Mouse (Mus musculus): ENCODE results near the gene Asf1a. TPM values are rescaled to one million over a fixed set of nuclear protein-coding genes. Genes with fewer than 3 reads are reported as not detected.

Gene Asf1a
- 50.8 and 54.4 TPM in 2 replicates for polyA plus RNA-seq (2015; fragmentation: Nextera tagmentation; extraction: Ambion mirVana)

GRCm38 (mm10) chr10:53596677-53597120 is at the start of gene Asf1a:
TSS of gene Asf1a (plus strand) at chr10:53596757.

GRCm38 (mm10) chr10:53630339-53630738 is 33.8 kb downstream of the Asf1a start, which contains the start of gene Mcm9:
TSS of gene Mcm9 (minus strand) at chr10:53630439.

Other genes with a start within 250 kb of the Asf1a start
- 3.4 and 3.8 TPM in 2 replicates for gene Cep85l, start 216.8 kb upstream of the Asf1a start, polyA plus RNA-seq (2015; fragmentation: Nextera tagmentation; extraction: Ambion mirVana)
- gene Mcm9, start 33.7 kb downstream of the Asf1a start, polyA plus RNA-seq (2015; fragmentation: Nextera tagmentation; extraction: Ambion mirVana): 3.5 and 4.3 TPM in 2 replicates
- 0.88 and 1.1 TPM in 2 replicates for gene Fam184a, start 154.4 kb downstream of the Asf1a start, polyA plus RNA-seq (2015; fragmentation: Nextera tagmentation; extraction: Ambion mirVana)